Mouse (Mus musculus): ENCODE results near the gene 2010109A12Rik. TPM values are rescaled to one million over a fixed set of nuclear protein-coding genes. Genes with fewer than 3 reads are reported as not detected.

2010109A12Rik gene
- total RNA-seq, 1 experiment, result 0.76 TPM

GRCm38 (mm10) chr5:93201181-93201580 is 5.1 kb upstream of the 2010109A12Rik start:
- no peak overlapping the region for H3K27ac ChIP-seq (ENCODE audit: insufficient read depth, low read depth, low read length, poor library complexity, severe bottlenecking)
- no peak overlapping the region for H3K9ac ChIP-seq (ENCODE audit: insufficient read depth, low read depth, low read length, poor library complexity, severe bottlenecking)
- no peak overlapping the region for H3K4me3 ChIP-seq (ENCODE audit: insufficient read depth in 1 of 2, low read depth in 1 of 2, low read length in 2 of 2, poor library complexity in 1 of 2, severe bottlenecking in 1 of 2)
- no peak for DNase-seq (ENCODE audit: low read depth, low spot score)
- peaks cover 14% of the 10 kb centered on the region for H3K36me3 ChIP-seq (ENCODE audit: control insufficient read depth, insufficient read depth, low read length, poor library complexity, severe bottlenecking)
- H3K4me1 ChIP-seq (ENCODE audit: control insufficient read depth in 2 of 2, insufficient read depth in 2 of 2, low read length in 2 of 2, poor library complexity in 1 of 2), result peaks cover 0 to 5% of the 10 kb centered on the region in 2 experiments; a peak in 2 of 4 replicates
- in situ Hi-C loops (cut with MboI; ENCODE audit: low sequenced_read_pairs in 2 of 2, unreplicated experiment in 2 of 2), result no loop called here
- TF ChIP-seq HCFC1 (IDR thresholded peaks at IDR 0.05; ENCODE audit: borderline replicate concordance, insufficient read depth, low read length) (no peak), ZNF384 (IDR thresholded peaks at IDR 0.05; ENCODE audit: low read depth, low read length) (no peak), CHD2 (IDR thresholded peaks at IDR 0.05; ENCODE audit: low read depth, low read length) (no peak), MAFK (IDR thresholded peaks at IDR 0.05; ENCODE audit: insufficient read depth, low read depth, low read length) (no peak), ZC3H11A (IDR thresholded peaks at IDR 0.05; ENCODE audit: borderline replicate concordance, low read depth, low read length) (no peak)
- H3K9me3 ChIP-seq (ENCODE audit: control insufficient read depth, insufficient read depth, low read depth, low read length), result no peaks in the 10 kb centered on the region

GRCm38 (mm10) chr5:93205371-93206108 is 778 bp upstream of the 2010109A12Rik start:
- Histone ChIP-seq H3K9ac (ENCODE audit: insufficient read depth, low read depth, low read length, poor library complexity, severe bottlenecking) (peak overlapping the region; percentile 96), H3K9me3 (ENCODE audit: control insufficient read depth, insufficient read depth, low read depth, low read length) (no peaks in the 10 kb centered on the region), H3K4me1 (ENCODE audit: control insufficient read depth in 2 of 2, insufficient read depth in 2 of 2, low read length in 2 of 2, poor library complexity in 1 of 2) (peaks cover 0 to 5% of the 10 kb centered on the region in 2 experiments; a peak in 2 of 4 replicates), H3K4me3 (ENCODE audit: insufficient read depth in 1 of 2, low read depth in 1 of 2, low read length in 2 of 2, poor library complexity in 1 of 2, severe bottlenecking in 1 of 2) (peak overlapping the region; percentile 96 to 97), H3K36me3 (ENCODE audit: control insufficient read depth, insufficient read depth, low read length, poor library complexity, severe bottlenecking) (peaks cover 3% of the 10 kb centered on the region; the same call in 1 of the 2 replicates), H3K27ac (ENCODE audit: insufficient read depth, low read depth, low read length, poor library complexity, severe bottlenecking) (peak overlapping the region; percentile 68; the same call in 1 of the 2 replicates)
- in situ Hi-C loops (cut with MboI; ENCODE audit: low sequenced_read_pairs in 2 of 2, unreplicated experiment in 2 of 2), result no loop called here
- no peak for TF ChIP-seq CHD2 (IDR thresholded peaks at IDR 0.05; ENCODE audit: low read depth, low read length)
- peak; percentile 70 for TF ChIP-seq ZNF384 (IDR thresholded peaks at IDR 0.05; ENCODE audit: low read depth, low read length)
- TF ChIP-seq MAFK (IDR thresholded peaks at IDR 0.05; ENCODE audit: insufficient read depth, low read depth, low read length), result no peak
- no peak for DNase-seq (ENCODE audit: low read depth, low spot score)

- DNase-seq (ENCODE audit: low read depth, low spot score), result no peak
- no peak for TF ChIP-seq CHD2 (IDR thresholded peaks at IDR 0.05; ENCODE audit: low read depth, low read length)
- TF ChIP-seq HCFC1 (IDR thresholded peaks at IDR 0.05; ENCODE audit: borderline replicate concordance, insufficient read depth, low read length), result no peak
- no peak for TF ChIP-seq ZNF384 (IDR thresholded peaks at IDR 0.05; ENCODE audit: low read depth, low read length)
- in situ Hi-C loops (cut with MboI; ENCODE audit: low sequenced_read_pairs in 2 of 2, unreplicated experiment in 2 of 2), result no loop called here
- Histone ChIP-seq H3K9ac (ENCODE audit: insufficient read depth, low read depth, low read length, poor library complexity, severe bottlenecking) (peak overlapping the region; percentile 49; the same call in 1 of the 2 replicates), H3K9me3 (ENCODE audit: control insufficient read depth, insufficient read depth, low read depth, low read length) (no peaks in the 10 kb centered on the region), H3K27ac (ENCODE audit: insufficient read depth, low read depth, low read length, poor library complexity, severe bottlenecking) (no peak overlapping the region), H3K4me3 (ENCODE audit: insufficient read depth in 1 of 2, low read depth in 1 of 2, low read length in 2 of 2, poor library complexity in 1 of 2, severe bottlenecking in 1 of 2) (peak overlapping the region; percentile 35 to 96; a peak in 3 of 4 replicates), H3K4me1 (ENCODE audit: control insufficient read depth in 2 of 2, insufficient read depth in 2 of 2, low read length in 2 of 2, poor library complexity in 1 of 2) (peaks cover 0 to 5% of the 10 kb centered on the region in 2 experiments; a peak in 2 of 4 replicates), H3K36me3 (ENCODE audit: control insufficient read depth, insufficient read depth, low read length, poor library complexity, severe bottlenecking) (no peaks in the 10 kb centered on the region)
Observed at GRCm38 (mm10) chr5:93207006-93207348, 659 bp downstream of the 2010109A12Rik start.

- H3K4me3 ChIP-seq (ENCODE audit: insufficient read depth in 1 of 2, low read depth in 1 of 2, low read length in 2 of 2, poor library complexity in 1 of 2, severe bottlenecking in 1 of 2), result no peak overlapping the region; a peak in 1 of 4 replicates
- no peaks in the 10 kb centered on the region for H3K9me3 ChIP-seq (ENCODE audit: control insufficient read depth, insufficient read depth, low read depth, low read length)
- H3K36me3 ChIP-seq (ENCODE audit: control insufficient read depth, insufficient read depth, low read length, poor library complexity, severe bottlenecking), result no peaks in the 10 kb centered on the region
- no peak overlapping the region for H3K27ac ChIP-seq (ENCODE audit: insufficient read depth, low read depth, low read length, poor library complexity, severe bottlenecking)
- DNase-seq (ENCODE audit: low read depth, low spot score), result no peak
- TF ChIP-seq CHD2 (IDR thresholded peaks at IDR 0.05; ENCODE audit: low read depth, low read length) (no peak), MAFK (IDR thresholded peaks at IDR 0.05; ENCODE audit: insufficient read depth, low read depth, low read length) (no peak), ZC3H11A (IDR thresholded peaks at IDR 0.05; ENCODE audit: borderline replicate concordance, low read depth, low read length) (no peak), ZNF384 (IDR thresholded peaks at IDR 0.05; ENCODE audit: low read depth, low read length) (no peak), HCFC1 (IDR thresholded peaks at IDR 0.05; ENCODE audit: borderline replicate concordance, insufficient read depth, low read length) (no peak)
- H3K4me1 ChIP-seq (ENCODE audit: control insufficient read depth in 2 of 2, insufficient read depth in 2 of 2, low read length in 2 of 2, poor library complexity in 1 of 2), result peaks cover 0 to 5% of the 10 kb centered on the region in 2 experiments; a peak in 2 of 4 replicates
- no peak overlapping the region for H3K9ac ChIP-seq (ENCODE audit: insufficient read depth, low read depth, low read length, poor library complexity, severe bottlenecking)
- in situ Hi-C loops (cut with MboI; ENCODE audit: low sequenced_read_pairs in 2 of 2, unreplicated experiment in 2 of 2), result no loop called here
Observed at GRCm38 (mm10) chr5:93207555-93207954, 1.2 kb downstream of the 2010109A12Rik start.

Measured in ES-E14 (cell line).